Mouse (Mus musculus): ENCODE measurements at regions not wholly inside any gene's neighbourhood (a gene's known extent, or its start where the extent isn't known, plus 50 kb on each side); places are given as distances from the start of the nearest gene placed in this dataset.

GRCm38 (mm10) chr1:55807028-55807427, 401.3 kb downstream of the Plcl1 start:
- DNase-seq (ENCODE audit: low spot score in 2 of 2): no peak

- no peak for DNase-seq (ENCODE audit: low spot score in 2 of 2)
These were observed 403.2 kb downstream of the Plcl1 start for GRCm38 (mm10) chr1:55808724-55809519.

GRCm38 (mm10) chr1:55812486-55812885, 406.8 kb downstream of the Plcl1 start:
- DNase-seq (ENCODE audit: low spot score in 2 of 2): no peak

GRCm38 (mm10) chr1:55820866-55821500, 415.3 kb downstream of the Plcl1 start:
- no peak for DNase-seq (ENCODE audit: low spot score in 2 of 2)

- DNase-seq (ENCODE audit: low spot score in 2 of 2): no peak
These were observed 416.9 kb downstream of the Plcl1 start for GRCm38 (mm10) chr1:55822599-55822998.

- no peak for DNase-seq (ENCODE audit: low spot score in 2 of 2)
These were observed 421.5 kb downstream of the Plcl1 start for GRCm38 (mm10) chr1:55827191-55827590.

GRCm38 (mm10) chr1:55835281-55835680, 429.6 kb downstream of the Plcl1 start:
- peak; percentile 21 to 64 for DNase-seq (ENCODE audit: low spot score in 2 of 2)

GRCm38 (mm10) chr1:55836750-55837149, 431.0 kb downstream of the Plcl1 start:
- DNase-seq (ENCODE audit: low spot score in 2 of 2): no peak

- DNase-seq (ENCODE audit: low spot score in 2 of 2): no peak
These were observed 431.6 kb downstream of the Plcl1 start for GRCm38 (mm10) chr1:55837366-55837765.

GRCm38 (mm10) chr1:55838168-55838567, 432.4 kb downstream of the Plcl1 start:
- peak; percentile 66 to 88 for DNase-seq (ENCODE audit: low spot score in 2 of 2)

- no peak for DNase-seq (ENCODE audit: low spot score in 2 of 2)
These were observed 443.1 kb downstream of the Plcl1 start for GRCm38 (mm10) chr1:55848806-55849205.

- no peak for DNase-seq (ENCODE audit: low spot score in 2 of 2)
These were observed 446.6 kb downstream of the Plcl1 start for GRCm38 (mm10) chr1:55852354-55852753.

- no peak for DNase-seq (ENCODE audit: low spot score in 2 of 2)
These were observed 453.4 kb downstream of the Plcl1 start for GRCm38 (mm10) chr1:55859113-55859512.

GRCm38 (mm10) chr1:55863113-55863512, 457.4 kb downstream of the Plcl1 start:
- DNase-seq (ENCODE audit: low spot score in 2 of 2): no peak

- no peak for DNase-seq (ENCODE audit: low spot score in 2 of 2)
These were observed 459.6 kb downstream of the Plcl1 start for GRCm38 (mm10) chr1:55865274-55865673.

GRCm38 (mm10) chr1:55866677-55867076, 461.0 kb downstream of the Plcl1 start:
- no peak for DNase-seq (ENCODE audit: low spot score in 2 of 2)

- DNase-seq (ENCODE audit: low spot score in 2 of 2): no peak
These were observed 467.9 kb downstream of the Plcl1 start for GRCm38 (mm10) chr1:55873583-55873982.

- DNase-seq (ENCODE audit: low spot score in 2 of 2): peak; percentile 58 to 88
These were observed 468.6 kb downstream of the Plcl1 start for GRCm38 (mm10) chr1:55874143-55874867.

- peak in 1 of 2 experiments; percentile 17 for DNase-seq (ENCODE audit: low spot score in 2 of 2)
These were observed 469.1 kb downstream of the Plcl1 start for GRCm38 (mm10) chr1:55874868-55875144.

- DNase-seq (ENCODE audit: low spot score in 2 of 2): no peak
These were observed 478.9 kb downstream of the Plcl1 start for GRCm38 (mm10) chr1:55884576-55884975.

- peak; percentile 44 to 86 for DNase-seq (ENCODE audit: low spot score in 2 of 2)
These were observed 480.8 kb downstream of the Plcl1 start for GRCm38 (mm10) chr1:55886383-55887070.

GRCm38 (mm10) chr1:55887386-55887785, 481.7 kb downstream of the Plcl1 start:
- no peak for DNase-seq (ENCODE audit: low spot score in 2 of 2)
